Mouse (Mus musculus) cerebellum, adult (tissue): Measurements from ENCODE around the gene Clhc1.
A peak's percentile ranks its signal among the peaks of the same experiment; 100 is the strongest.
"Not testable (repeated sequence)": the region's sequence is repeated elsewhere in the genome, so short reads cannot be mapped to it uniquely, and the experiment has no call there.

Source experiments
- ATAC-seq: cut with Nextera tagmentation; 2 replicates; pipeline ENCODE4 v1.9.2; 2017; ENCODE audit warnings: mild to moderate bottlenecking, moderate library complexity, mixed read lengths; ENCODE audit not compliant: insufficient number of reproducible peaks, low FRiP score, low TSS enrichment

Gene Clhc1

DNA sequence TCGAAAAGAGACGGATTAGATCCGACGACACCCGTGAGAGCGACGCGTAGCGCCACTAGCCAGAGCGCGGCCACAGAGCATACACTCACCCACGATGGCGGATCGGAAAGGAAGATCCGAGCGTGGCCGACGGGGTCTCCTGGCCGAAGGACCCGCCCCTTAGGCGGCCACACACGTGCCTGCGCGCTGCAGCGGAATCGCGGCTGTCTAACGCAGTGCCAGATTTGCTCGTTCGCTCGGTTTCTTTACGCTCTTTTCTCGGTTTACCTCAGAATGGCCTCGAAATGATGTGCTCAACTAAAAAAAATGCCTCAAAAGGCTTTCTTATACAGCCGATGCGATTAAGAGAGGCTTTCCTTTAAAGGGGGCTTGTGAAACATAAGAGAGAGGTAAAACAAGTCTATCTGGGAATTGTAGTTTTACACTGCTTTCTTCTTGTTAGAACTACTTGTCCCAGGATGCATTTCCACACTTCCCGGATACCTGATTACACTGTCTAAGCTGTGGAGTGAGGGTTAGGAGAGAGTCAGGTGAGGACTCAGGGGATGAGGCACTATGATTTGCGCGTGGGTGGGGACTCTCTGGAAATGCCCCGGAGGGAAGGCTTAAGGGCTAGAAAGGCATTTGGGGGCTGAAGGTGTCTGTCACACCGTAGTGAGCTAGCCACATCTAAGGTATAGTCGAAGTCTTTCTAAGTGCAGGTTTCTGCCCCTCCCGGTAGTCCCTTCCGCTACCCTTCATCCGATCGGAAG lies at the start of gene Clhc1, which contains the start of gene Rps27a:
Gene Clhc1 (plus strand): TSS at position 199 of the 752 bp plus-strand sequence.
Gene Rps27a (minus strand): TSS at position 358 of the 752 bp plus-strand sequence.
- ATAC-seq = peak; percentile 99

DNA sequence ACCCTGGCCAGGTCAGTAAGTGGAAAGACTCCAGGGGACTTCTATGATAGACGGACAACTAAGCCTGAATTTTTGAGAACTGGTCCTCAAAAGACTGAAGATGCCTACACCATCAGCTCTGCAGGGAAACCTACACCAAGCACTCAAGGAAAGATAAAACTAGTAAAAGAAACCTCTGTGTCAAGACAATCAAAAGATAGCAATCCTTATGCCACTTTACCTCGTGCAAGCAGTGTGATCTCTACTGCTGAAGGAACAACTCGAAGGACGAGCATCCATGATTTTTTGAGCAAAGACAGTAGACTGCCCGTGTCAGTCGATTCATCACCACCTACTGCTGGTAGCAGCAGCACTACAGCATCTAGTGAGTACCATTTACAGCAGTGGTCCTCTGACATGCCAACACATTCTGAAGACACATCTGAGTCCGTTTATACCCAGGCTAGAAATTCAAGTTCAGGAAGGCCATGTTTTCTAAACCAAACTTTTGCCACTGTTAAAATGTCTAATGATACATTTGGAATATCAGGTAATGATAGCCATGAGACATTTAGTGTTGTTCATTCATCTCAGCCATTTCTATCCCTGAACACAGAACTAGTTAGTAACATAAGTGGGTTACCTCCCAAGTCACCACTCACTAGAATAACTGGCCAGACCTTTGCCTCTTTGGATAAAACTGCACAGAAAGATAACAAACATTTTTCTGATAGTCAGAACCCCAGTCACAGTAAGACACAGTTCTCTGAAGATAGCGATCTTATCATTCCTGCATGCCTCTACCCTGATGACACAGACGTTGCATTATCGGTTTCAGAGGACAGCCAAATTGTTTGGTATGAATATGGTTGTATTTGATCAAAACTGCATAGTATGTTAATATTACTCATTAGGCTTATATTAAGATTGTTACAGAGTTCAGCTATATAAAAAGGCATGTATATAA lies 43.5 kb upstream of the Clhc1 start:
- ATAC-seq = no peak

DNA sequence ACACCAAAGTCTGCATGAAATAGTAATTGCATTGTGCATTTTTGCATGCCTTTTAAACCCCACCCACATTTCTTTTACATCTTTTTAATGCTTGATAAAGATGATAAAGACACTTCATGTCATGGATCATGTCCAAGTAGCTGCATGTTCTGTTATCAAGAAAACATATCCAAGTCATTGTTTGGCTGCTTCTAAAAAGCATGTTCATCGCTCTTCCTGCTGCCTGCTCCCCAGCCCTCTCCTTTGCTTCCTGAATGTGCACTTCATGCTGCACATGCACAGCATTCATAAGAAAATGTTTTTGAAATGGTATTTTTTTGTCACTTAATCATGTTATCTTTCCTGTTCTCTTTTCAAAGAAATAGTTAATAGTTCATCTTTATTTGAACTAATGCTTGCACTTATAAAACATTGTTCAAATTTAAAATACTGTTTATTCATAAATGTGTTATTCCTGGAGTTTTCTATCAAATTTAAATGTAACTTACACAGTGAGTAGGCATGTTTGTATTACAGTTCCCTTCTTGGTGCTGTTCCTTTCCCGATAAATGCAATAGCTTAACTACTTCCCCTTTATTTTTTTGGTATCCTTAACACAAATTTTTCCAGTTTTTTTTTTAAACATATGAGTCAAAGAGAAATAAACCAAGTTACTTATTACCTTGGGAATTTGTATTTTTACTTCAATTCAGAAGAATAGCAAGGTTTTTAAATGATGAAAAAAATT lies 42.7 kb upstream of the Clhc1 start:
- ATAC-seq = no peak

DNA sequence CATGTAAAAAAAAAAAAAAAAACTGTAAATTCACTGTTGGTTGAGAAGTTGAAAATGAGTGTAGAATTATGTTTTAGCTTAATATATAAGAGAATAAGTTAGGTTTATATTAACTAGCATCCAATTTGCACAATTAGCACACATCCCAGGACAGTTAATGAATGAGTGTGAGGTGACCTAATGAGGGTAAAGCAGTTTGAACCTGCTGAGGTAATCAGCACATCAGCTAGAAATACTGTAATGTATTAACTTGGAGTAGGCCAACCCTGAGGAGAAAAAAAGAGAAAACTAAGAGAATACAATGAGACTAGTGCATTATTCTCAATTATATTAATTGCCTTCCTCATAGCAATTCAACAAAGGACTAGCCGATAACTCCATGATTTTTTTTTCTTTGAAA lies 38.3 kb upstream of the Clhc1 start:
- ATAC-seq = no peak

- no peak for ATAC-seq
These were observed 34.8 kb upstream of the Clhc1 start for GRCm38 (mm10) chr11:29512818-29513535.

GRCm38 (mm10) chr11:29514325-29514681 lies 33.4 kb upstream of the Clhc1 start:
- no peak for ATAC-seq

GRCm38 (mm10) chr11:29514682-29515412 lies 32.9 kb upstream of the Clhc1 start, which contains the start of gene Prorsd1:
Prorsd1 (minus strand) TSS chr11:29515033.
- ATAC-seq = peak; percentile 99

GRCm38 (mm10) chr11:29525988-29526794 lies 21.6 kb upstream of the Clhc1 start, which contains the start of gene Mtif2:
Mtif2 (plus strand) TSS chr11:29526408.
- ATAC-seq = peak; percentile 100

DNA sequence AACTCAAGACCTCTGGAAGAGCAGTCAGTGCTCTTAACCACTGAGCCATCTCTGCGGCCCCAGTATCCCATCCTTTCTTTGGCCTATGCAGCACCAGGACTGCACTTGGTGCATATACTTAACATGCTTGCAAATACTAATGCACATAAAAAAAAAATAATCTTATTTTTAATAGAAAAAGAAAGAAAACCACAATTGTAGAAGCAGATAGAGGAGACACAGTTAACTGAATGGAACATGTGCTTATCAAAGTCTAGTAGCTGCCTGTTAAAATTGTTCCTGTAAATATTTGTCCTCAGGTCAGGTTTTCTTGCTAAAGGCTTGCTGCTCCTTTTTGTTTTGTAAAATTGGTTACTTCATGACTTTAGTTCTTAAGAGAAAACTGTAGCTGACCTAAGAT lies 9.5 kb upstream of the Clhc1 start:
- no peak for ATAC-seq

- ATAC-seq = no peak
These were observed 3.4 kb upstream of the Clhc1 start for GRCm38 (mm10) chr11:29544225-29544945.

DNA sequence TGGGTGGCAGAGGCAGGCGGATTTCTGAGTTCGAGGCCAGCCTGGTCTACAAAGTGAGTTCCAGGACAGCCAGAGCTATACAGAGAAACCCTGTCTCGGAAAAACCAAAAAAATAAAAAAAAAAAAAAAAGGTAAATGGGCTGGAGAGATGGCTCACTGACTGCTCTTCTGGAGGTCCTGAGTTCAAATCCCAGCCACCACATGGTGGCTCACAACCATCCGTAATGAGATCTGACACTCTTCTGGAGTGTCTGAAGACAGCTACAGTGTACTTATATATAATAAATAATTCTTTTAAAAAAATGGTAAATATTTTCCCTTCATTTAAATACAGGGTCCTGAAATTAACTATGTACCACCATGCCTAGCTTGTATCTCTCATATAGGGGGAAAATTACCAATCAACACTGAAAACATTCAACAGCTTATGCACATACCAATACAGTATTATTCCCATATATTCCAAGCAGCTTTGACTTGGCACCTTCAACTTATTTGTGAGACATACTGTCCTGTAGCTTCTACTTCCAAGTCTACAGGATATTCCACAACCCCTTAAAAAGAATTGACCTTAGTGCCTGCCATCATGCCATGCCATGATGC lies 2.5 kb upstream of the Clhc1 start:
- ATAC-seq = not testable (repeated sequence)

DNA sequence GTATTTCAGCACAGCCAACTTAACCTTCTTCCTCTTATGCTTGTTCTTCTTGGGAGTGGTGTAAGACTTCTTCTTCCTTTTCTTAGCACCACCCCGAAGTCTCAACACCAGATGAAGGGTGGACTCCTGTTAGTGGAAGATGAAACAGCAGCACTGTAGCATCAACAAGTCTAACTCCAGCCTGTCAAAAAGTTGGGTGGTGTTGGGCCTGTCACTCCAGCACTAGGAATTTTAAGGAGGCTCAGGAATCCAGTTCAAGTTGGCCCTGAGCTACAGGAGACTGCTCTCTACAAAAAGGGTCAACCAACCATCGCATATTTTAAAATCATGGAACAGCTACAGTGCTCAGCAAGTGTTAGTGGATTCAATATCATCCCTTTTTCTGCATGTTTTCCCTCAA lies 1.5 kb upstream of the Clhc1 start:
- ATAC-seq = not testable (repeated sequence)

DNA sequence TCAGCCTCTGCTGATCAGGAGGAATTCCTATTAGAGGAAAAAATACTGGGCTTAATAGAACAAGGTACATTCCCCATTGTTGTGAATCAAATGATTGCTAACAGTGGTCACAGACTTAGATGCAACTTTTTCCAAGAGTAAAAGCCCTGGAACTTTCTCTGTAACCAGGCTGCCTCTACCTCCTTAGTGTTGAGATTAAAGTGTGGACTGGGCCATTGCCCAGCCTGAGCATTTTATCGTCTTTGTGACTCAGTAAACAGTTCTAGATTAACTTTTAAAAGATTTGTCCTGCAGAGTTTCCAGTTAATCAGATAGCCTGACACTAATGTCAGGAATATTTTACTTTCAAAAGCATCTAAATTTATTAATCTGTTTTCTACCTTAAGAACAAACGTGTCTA lies 988 bp upstream of the Clhc1 start:
- ATAC-seq = no peak

- no peak for ATAC-seq
These were observed 450 bp upstream of the Clhc1 start for GRCm38 (mm10) chr11:29547249-29547751.

- no peak for ATAC-seq
These were observed 1.0 kb downstream of the Clhc1 start for GRCm38 (mm10) chr11:29548504-29549424.

DNA sequence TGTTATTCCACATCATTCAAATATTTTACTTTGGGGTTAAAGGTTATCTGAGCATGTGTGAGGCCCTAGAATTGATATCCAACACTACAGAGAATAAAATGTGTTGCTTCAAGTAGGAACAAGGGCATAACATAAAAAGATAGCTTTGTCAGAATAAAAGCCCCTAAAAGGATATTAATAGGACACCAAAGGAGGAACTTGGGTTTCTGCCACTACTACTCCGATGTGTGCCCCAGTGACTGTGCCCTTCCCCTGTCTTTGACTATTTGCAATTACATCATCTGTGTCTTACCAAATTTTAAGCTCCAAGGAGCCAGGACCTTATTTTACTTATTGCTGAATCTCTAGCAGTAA lies 1.7 kb downstream of the Clhc1 start:
- no peak for ATAC-seq
